Mouse (Mus musculus) cortical plate, adult 2 months (tissue): ENCODE data around the gene Agbl5. TPM values are rescaled to one million over a fixed set of nuclear protein-coding genes. Genes with fewer than 3 reads are reported as not detected.
"Not testable (repeated sequence)": the region's sequence is repeated elsewhere in the genome, so short reads cannot be mapped to it uniquely, and the experiment has no call there.

Experiments used
- H3K27ac ChIP-seq: fragments of 200-500 bp; 2 replicates; pipeline ENCODE4 v1.5.1; 2012; ENCODE audit warnings: low read length, control low read depth, inconsistent platforms; ENCODE audit not compliant: insufficient read depth
- H3K4me1 ChIP-seq: fragments of 200-500 bp; 2 replicates; pipeline ENCODE4 v1.6.1; 2011; ENCODE audit warnings: low read length; ENCODE audit not compliant: control insufficient read depth, insufficient read depth
- H3K4me3 ChIP-seq: fragments of 200-500 bp; 2 replicates; pipeline ENCODE4 v1.5.1; 2011; ENCODE audit warnings: mild to moderate bottlenecking, low read length, control low read depth; ENCODE audit not compliant: insufficient read depth
- CTCF ChIP-seq: fragments of 200-500 bp; IDR thresholded peaks from 2 replicates; pipeline ENCODE4 v1.5.1; 2011; ENCODE audit warnings: mild to moderate bottlenecking, control low read depth, low read length; ENCODE audit not compliant: insufficient read depth; ENCODE audit errors: extremely low read depth
- POLR2A ChIP-seq: fragments of 200-500 bp; IDR thresholded peaks from 2 replicates; pipeline ENCODE4 v1.6.1; 2011; ENCODE audit warnings: mild to moderate bottlenecking, low read length, control low read depth; ENCODE audit not compliant: insufficient read depth; ENCODE audit errors: extremely low read depth
- polyA plus RNA-seq: library from polyadenylated mRNA; depleted of rRNA; stranded (reverse); fragments of >200 nt; gene quantifications from 2 replicates; pipeline ENCODE4 v1.2.3, GENCODE M21; 2012

Gene Agbl5
- polyA plus RNA-seq, 1 experiment, result 15.7 TPM

GRCm38 (mm10) chr5:30866871-30867270 is 21.6 kb upstream of the Agbl5 start:
- H3K4me3 ChIP-seq, result no peak overlapping the region
- no peak overlapping the region for H3K27ac ChIP-seq
- TF ChIP-seq CTCF, result no peak
- no peak for TF ChIP-seq POLR2A
- no peaks in the 10 kb centered on the region for H3K4me1 ChIP-seq

- no peaks in the 10 kb centered on the region for H3K4me1 ChIP-seq
- H3K27ac ChIP-seq, result no peak within 1 kb of the TSS
- H3K4me3 ChIP-seq, result no peak within 1 kb of the TSS
- TF ChIP-seq CTCF, result no peak
- no peak for TF ChIP-seq POLR2A
These were observed 20.8 kb upstream of the Agbl5 start, which contains the start of gene Tmem214 for GRCm38 (mm10) chr5:30867712-30868111. Gene Tmem214, plus strand, starts transcription at chr5:30868012.

GRCm38 (mm10) chr5:30868981-30869380 is 19.5 kb upstream of the Agbl5 start:
- TF ChIP-seq POLR2A (no peak), CTCF (no peak)
- Histone ChIP-seq H3K27ac (no peak overlapping the region), H3K4me1 (no peaks in the 10 kb centered on the region), H3K4me3 (peak overlapping the region; percentile 91)

GRCm38 (mm10) chr5:30869405-30870130 is 18.9 kb upstream of the Agbl5 start:
- H3K27ac ChIP-seq, result peak overlapping the region; percentile 58
- H3K4me3 ChIP-seq, result peak overlapping the region; percentile 91
- TF ChIP-seq CTCF (no peak), POLR2A (peak; percentile 76)
- H3K4me1 ChIP-seq, result no peaks in the 10 kb centered on the region

- peak overlapping the region; percentile 91 for H3K4me3 ChIP-seq
- no peak overlapping the region for H3K27ac ChIP-seq
- H3K4me1 ChIP-seq, result no peaks in the 10 kb centered on the region
- no peak for TF ChIP-seq CTCF
- TF ChIP-seq POLR2A, result no peak
These were observed 18.4 kb upstream of the Agbl5 start for GRCm38 (mm10) chr5:30870131-30870406.

- no peak overlapping the region for H3K27ac ChIP-seq
- no peak overlapping the region for H3K4me3 ChIP-seq
- TF ChIP-seq POLR2A, result no peak
- TF ChIP-seq CTCF, result no peak
- no peaks in the 10 kb centered on the region for H3K4me1 ChIP-seq
These were observed 15.9 kb upstream of the Agbl5 start for GRCm38 (mm10) chr5:30872574-30872973.

GRCm38 (mm10) chr5:30874365-30874764 is 14.1 kb upstream of the Agbl5 start:
- Histone ChIP-seq H3K4me1 (no peaks in the 10 kb centered on the region), H3K27ac (no peak overlapping the region), H3K4me3 (no peak overlapping the region)
- TF ChIP-seq CTCF, result no peak
- no peak for TF ChIP-seq POLR2A

GRCm38 (mm10) chr5:30878616-30879015 is 9.9 kb upstream of the Agbl5 start:
- TF ChIP-seq POLR2A, result no peak
- TF ChIP-seq CTCF, result no peak
- Histone ChIP-seq H3K27ac (no peak overlapping the region), H3K4me3 (no peak overlapping the region)

GRCm38 (mm10) chr5:30879347-30879943 is 9.0 kb upstream of the Agbl5 start:
- no peak overlapping the region for H3K27ac ChIP-seq
- no peaks in the 10 kb centered on the region for H3K4me1 ChIP-seq
- H3K4me3 ChIP-seq, result no peak overlapping the region
- TF ChIP-seq CTCF, result no peak
- TF ChIP-seq POLR2A, result no peak

More at GRCm38 (mm10) chr5:30878616-30879015, 9.9 kb upstream of the Agbl5 start:
- H3K4me1 ChIP-seq, result no peaks in the 10 kb centered on the region

- not testable (repeated sequence) for H3K27ac ChIP-seq, H3K4me1 ChIP-seq, H3K4me3 ChIP-seq
These were observed 6.7 kb upstream of the Agbl5 start for GRCm38 (mm10) chr5:30881839-30882238.

GRCm38 (mm10) chr5:30886209-30886608 is 2.3 kb upstream of the Agbl5 start:
- no peak overlapping the region for H3K4me3 ChIP-seq
- no peak for TF ChIP-seq CTCF
- no peak for TF ChIP-seq POLR2A
- H3K27ac ChIP-seq, result no peak overlapping the region
- no peaks in the 10 kb centered on the region for H3K4me1 ChIP-seq
